8 mouse cellular contexts compared by ENCODE assay signal in the genomic region with DNA sequence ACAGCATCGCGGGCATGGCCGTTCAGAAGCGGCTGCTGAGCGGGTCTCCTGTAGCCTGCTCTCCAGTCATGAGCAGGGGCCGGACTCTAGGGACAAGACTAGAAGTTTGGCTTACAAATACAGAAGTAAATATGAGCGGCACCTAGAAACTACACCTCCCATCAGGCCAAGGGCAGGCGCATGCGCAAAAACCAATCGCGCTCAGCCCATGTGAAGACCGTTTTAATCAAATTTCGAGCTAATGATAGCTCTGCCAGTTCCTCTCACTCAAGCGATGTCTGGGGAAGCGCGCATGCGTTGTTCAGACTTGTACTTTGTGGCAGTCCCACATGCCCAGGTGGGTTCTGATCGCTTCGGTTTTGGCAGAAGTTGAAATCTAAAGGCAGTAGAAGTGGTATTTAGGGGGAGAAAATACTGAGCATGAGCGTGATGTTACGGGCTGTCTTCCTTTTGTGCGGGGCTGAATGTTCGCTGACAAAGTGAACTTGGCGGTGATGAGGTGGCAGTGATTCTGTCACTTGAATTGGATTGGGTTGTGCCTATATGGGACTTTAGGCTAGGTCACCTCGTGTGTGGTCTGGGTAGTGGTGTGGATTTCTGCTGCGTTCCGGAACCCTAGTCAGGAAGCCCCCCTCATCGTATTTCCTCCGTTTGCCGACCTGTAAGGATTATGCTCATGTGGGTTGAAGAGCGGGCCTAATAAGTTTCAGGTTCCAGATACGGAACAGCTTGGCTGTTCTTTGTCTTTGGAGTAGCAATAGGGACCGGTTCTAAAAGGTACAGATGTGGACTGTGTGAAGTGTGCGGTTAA. TPM values are rescaled to one million over a fixed set of nuclear protein-coding genes. Genes with fewer than 3 reads are reported as not detected.
DNase-seq lines count a peak whose midpoint lies in the region; ATAC-seq and TF ChIP-seq lines count a peak whose summit lies in the region.

Gene Arsk (minus strand): TSS at position 168 of the 811 bp plus-strand sequence.
Gene Ttc37 (plus strand): TSS at position 242 of the 811 bp plus-strand sequence.

- no peak for TF ChIP-seq CTCF in G1E (IDR thresholded peaks at IDR 0.05; ENCODE audit: low read depth, low read length)
- TF ChIP-seq CTCF in layer of hippocampus, adult 2 months (conservative IDR thresholded peaks at IDR 0.05) = no peak
- TF ChIP-seq CTCF in lung, embryonic 14.5 days (IDR thresholded peaks at IDR 0.05; ENCODE audit: low read depth) = no peak
- TF ChIP-seq CTCF in olfactory bulb, adult 2 months (IDR thresholded peaks at IDR 0.05; ENCODE audit: insufficient read depth, low read depth, low read length) = no peak
- TF ChIP-seq CTCF in thymus, adult 2 months (IDR thresholded peaks at IDR 0.05; ENCODE audit: borderline replicate concordance, control insufficient read depth, extremely low read depth, insufficient read depth, low read length, poor library complexity) = no peak

- DNase-seq in G1E (ENCODE audit: low spot score) = peak; percentile 50
- DNase-seq in cerebellum, adult 18-20 months = peak; percentile 93 to 94
- DNase-seq in heart, postnatal 36 days = peak; percentile 87 to 90
- DNase-seq in layer of hippocampus, adult 2 months (ENCODE audit: low spot score in 2 of 2) = peak; percentile 93 to 96
- peak; percentile 98 for DNase-seq in lung, embryonic 14.5 days
- DNase-seq in thymus, adult 2 months = peak; percentile 91

- no peaks in the 10 kb centered on the region for H3K27me3 ChIP-seq in G1E (ENCODE audit: insufficient read depth, low read length)
- no peaks in the 10 kb centered on the region for H3K27me3 ChIP-seq in forebrain, embryonic 16.5 days (replicated peaks; ENCODE audit: control insufficient read depth, insufficient read depth, low read length)
- H3K27me3 ChIP-seq in lung, embryonic 14.5 days (ENCODE audit: insufficient read depth, low read length) = no peaks in the 10 kb centered on the region
- H3K27me3 ChIP-seq in thymus, adult 2 months (ENCODE audit: control insufficient read depth, insufficient read depth, low read length) = no peaks in the 10 kb centered on the region

- peak within 1 kb of the TSS; percentile 85 for H3K4me2 ChIP-seq in forebrain, embryonic 16.5 days (ENCODE audit: low read length)
- peak within 1 kb of the TSS; percentile 71 for H3K4me2 ChIP-seq in lung, embryonic 14.5 days

- peak within 1 kb of the TSS; percentile 72 for H3K9ac ChIP-seq in forebrain, embryonic 16.5 days (replicated peaks; ENCODE audit: low read depth, low read length)
- peak within 1 kb of the TSS; percentile 75 for H3K9ac ChIP-seq in lung, embryonic 14.5 days

- WGBS in forebrain, embryonic 16.5 days = under 1% methylated on average over 34 of the region's 34 CpGs
- WGBS in lung, embryonic 14.5 days = under 1% methylated on average over 34 of the region's 34 CpGs
- whole genome bisulfite sequencing in olfactory bulb, adult 2 months = under 1% methylated on average over 34 of the region's 34 CpGs
- WGBS in thymus, adult 2 months = under 1% methylated on average over 34 of the region's 34 CpGs

- no peak for TF ChIP-seq POLR2A in olfactory bulb, adult 2 months (IDR thresholded peaks at IDR 0.05; ENCODE audit: insufficient read depth, low read depth, low read length)
- TF ChIP-seq POLR2A in thymus, adult 2 months (IDR thresholded peaks at IDR 0.05; ENCODE audit: control insufficient read depth, extremely low read depth, insufficient read depth, low read length, poor library complexity) = no peak

- peaks cover 35% of the 10 kb centered on the region for H3K36me3 ChIP-seq in G1E (replicated peaks)
- H3K36me3 ChIP-seq in forebrain, embryonic 16.5 days (ENCODE audit: control insufficient read depth, insufficient read depth) = no peaks in the 10 kb centered on the region
- H3K36me3 ChIP-seq in lung, embryonic 14.5 days (ENCODE audit: insufficient read depth) = 0 out of 2 replicates have a peak, but pooled peaks cover 2% of the 10 kb centered on the region
- no peaks in the 10 kb centered on the region for H3K36me3 ChIP-seq in thymus, adult 2 months (ENCODE audit: control insufficient read depth, insufficient read depth, low read length)

- peak within 1 kb of the TSS; percentile 85 for H3K4me3 ChIP-seq in G1E (ENCODE audit: low read depth, low read length)
- peak within 1 kb of the TSS; percentile 53 for H3K4me3 ChIP-seq in forebrain, embryonic 16.5 days (replicated peaks; ENCODE audit: low read length)
- peak within 1 kb of the TSS; percentile 67 for H3K4me3 ChIP-seq in layer of hippocampus, adult 2 months
- H3K4me3 ChIP-seq in lung, embryonic 14.5 days (ENCODE audit: low read depth, low read length) = peak within 1 kb of the TSS; percentile 69
- H3K4me3 ChIP-seq in olfactory bulb, adult 2 months (ENCODE audit: insufficient read depth, low read depth, low read length) = peak within 1 kb of the TSS; percentile 68
- peak within 1 kb of the TSS; percentile 80 for H3K4me3 ChIP-seq in thymus, adult 2 months (ENCODE audit: control insufficient read depth, insufficient read depth, low read length)

- no peaks in the 10 kb centered on the region for H3K9me3 ChIP-seq in G1E (replicated peaks)
- H3K9me3 ChIP-seq in forebrain, embryonic 16.5 days (ENCODE audit: control insufficient read depth, low read length) = no peaks in the 10 kb centered on the region
- H3K9me3 ChIP-seq in lung, embryonic 14.5 days (ENCODE audit: low read depth, low read length) = no peaks in the 10 kb centered on the region

- H3K27ac ChIP-seq in forebrain, embryonic 16.5 days (ENCODE audit: low read length) = peak within 1 kb of the TSS; percentile 67
- H3K27ac ChIP-seq in layer of hippocampus, adult 2 months = peak within 1 kb of the TSS; percentile 90
- H3K27ac ChIP-seq in lung, embryonic 14.5 days (ENCODE audit: low read depth) = peak within 1 kb of the TSS; percentile 73
- H3K27ac ChIP-seq in olfactory bulb, adult 2 months (ENCODE audit: insufficient read depth, low read depth, low read length) = peak within 1 kb of the TSS; percentile 14
- H3K27ac ChIP-seq in thymus, adult 2 months (ENCODE audit: control insufficient read depth, insufficient read depth, low read length) = peak within 1 kb of the TSS; percentile 7; the same call in 1 of the 2 replicates

- intact Hi-C loops in heart, postnatal 36 days (cut with DNase I) = loop anchor here (2.0 to 5.0 kb wide), 2 partner anchors 80 to 156 kb away; partner anchors contain the start of genes Rfesd and Rhobtb3

- peak; percentile 93 for ATAC-seq in G1E (ENCODE audit: extremely low read depth, insufficient number of reproducible peaks, low FRiP score, poor library complexity, severe bottlenecking)
- peak; percentile 98 for ATAC-seq in forebrain, embryonic 16.5 days
- ATAC-seq in lung, embryonic 14.5 days (ENCODE audit: insufficient read depth) = peak; percentile 98

- peaks cover 15% of the 10 kb centered on the region for H3K4me1 ChIP-seq in G1E (ENCODE audit: insufficient read depth, low read depth, low read length)
- H3K4me1 ChIP-seq in forebrain, embryonic 16.5 days (replicated peaks; ENCODE audit: control insufficient read depth, insufficient read depth, low read length) = peaks cover 2% of the 10 kb centered on the region; the same call in 1 of the 2 replicates
- 0 out of 2 replicates have a peak, but pooled peaks cover 3% of the 10 kb centered on the region for H3K4me1 ChIP-seq in lung, embryonic 14.5 days (ENCODE audit: insufficient read depth)
- H3K4me1 ChIP-seq in olfactory bulb, adult 2 months (ENCODE audit: control insufficient read depth, insufficient read depth, low read length) = no peaks in the 10 kb centered on the region
- H3K4me1 ChIP-seq in thymus, adult 2 months (replicated peaks; ENCODE audit: control insufficient read depth, insufficient read depth, low read length) = no peaks in the 10 kb centered on the region

RNA-seq across cellular contexts. Expression of gene Arsk, which starts in this region (rescaled TPM):
- total RNA-seq in G1E (2014; fragmentation: Nextera tagmentation) = 16.3 and 16.6 TPM in 2 replicates
- total RNA-seq in G1E (2017) = 7.0 and 7.9 TPM in 2 replicates
- 1.9 and 2.5 TPM in 2 replicates for polyA plus RNA-seq in G1E (2012)
- 4.3 and 4.6 TPM in 2 replicates for polyA plus RNA-seq in forebrain, embryonic 16.5 days (2015; fragmentation: Nextera tagmentation; extraction: Ambion mirVana)
- 1 to 10 TPM; 3.5 to 5.4 TPM for total RNA-seq in heart, postnatal 36 days (2021)
- total RNA-seq in layer of hippocampus, adult 2 months (2021) = 1 to 10 TPM; 5.9 to 7.0 TPM
- 7.6 and 8.1 TPM in 2 replicates for polyA plus RNA-seq in lung, embryonic 14.5 days (2014; fragmentation: Nextera tagmentation; extraction: Ambion mirVana)
- polyA plus RNA-seq in olfactory bulb, adult 2 months (2012; ENCODE audit: insufficient read depth, insufficient read length, low replicate concordance, missing spikeins) = not detected in 2 replicates
- polyA plus RNA-seq in thymus, adult 2 months (2012; rRNA removed) = 3.0 and 3.3 TPM in 2 replicates

RNA-seq across cellular contexts. Expression of gene Ttc37, which starts in this region (rescaled TPM):
- total RNA-seq in G1E (2014; fragmentation: Nextera tagmentation) = 36.4 and 40.3 TPM in 2 replicates
- 28.4 and 34.7 TPM in 2 replicates for total RNA-seq in G1E (2017)
- polyA plus RNA-seq in G1E (2012) = 0.58 and 1.4 TPM in 2 replicates
- polyA plus RNA-seq in forebrain, embryonic 16.5 days (2015; fragmentation: Nextera tagmentation; extraction: Ambion mirVana) = 12.9 and 14.2 TPM in 2 replicates
- 10 to 100 TPM in 1 of 2 experiments, 1 to 10 TPM in 1; 9.4 to 10.7 TPM for total RNA-seq in heart, postnatal 36 days (2021)
- total RNA-seq in layer of hippocampus, adult 2 months (2021) = 10 to 100 TPM; 19.8 to 22.2 TPM
- polyA plus RNA-seq in lung, embryonic 14.5 days (2014; fragmentation: Nextera tagmentation; extraction: Ambion mirVana) = 19.8 and 22.1 TPM in 2 replicates
- polyA plus RNA-seq in olfactory bulb, adult 2 months (2012; ENCODE audit: insufficient read depth, insufficient read length, low replicate concordance, missing spikeins) = not detected in 2 replicates
- 8.1 and 8.5 TPM in 2 replicates for polyA plus RNA-seq in thymus, adult 2 months (2012; rRNA removed)

Comparison
In these comparisons a context has a peak if more than half of its experiments do, and no peak if none do; other contexts are left out.
1. Peak in every context shown above with its lines: DNase-seq, ATAC-seq, H3K4me3 ChIP-seq and H3K27ac ChIP-seq.
2. H3K27ac ChIP-seq: peak in every context shown above with its lines; median percentile 90 in layer of hippocampus, adult 2 months; 73 in lung, embryonic 14.5 days; 67 in forebrain, embryonic 16.5 days; 14 in olfactory bulb, adult 2 months; 7 in thymus, adult 2 months.